Mouse (Mus musculus) spleen, adult 2 months (tissue): ENCODE data around the gene Cd69. TPM values are rescaled to one million over a fixed set of nuclear protein-coding genes. Genes with fewer than 3 reads are reported as not detected.

Experiments
- DNase-seq, 2 experiments: peaks; one replicate each; pipeline versions ENCODE4 v3.0.0 to v3.0.0-alpha.2; 2012 to 2021; ENCODE audit warnings: low spot score in 2 of 2, low read depth in 1 of 2
- H3K27ac ChIP-seq: fragments of 200-500 bp; 2 replicates; pipeline ENCODE4 v1.5.1; 2012; ENCODE audit warnings: low read length, inconsistent platforms; ENCODE audit not compliant: insufficient read depth
- H3K27me3 ChIP-seq: fragments of 200-500 bp; 2 replicates; pipeline ENCODE4 v1.6.1; 2012; ENCODE audit warnings: mild to moderate bottlenecking, moderate library complexity, low read length, inconsistent platforms; ENCODE audit not compliant: control insufficient read depth, insufficient read depth
- H3K36me3 ChIP-seq: fragments of 200-500 bp; 2 replicates; pipeline ENCODE4 v1.6.1; 2012; ENCODE audit warnings: mild to moderate bottlenecking, low read length, inconsistent platforms; ENCODE audit not compliant: control insufficient read depth, insufficient read depth
- H3K4me1 ChIP-seq: fragments of 200-500 bp; 2 replicates; pipeline ENCODE4 v1.6.1; 2011; ENCODE audit warnings: inconsistent platforms; ENCODE audit not compliant: control insufficient read depth, insufficient read depth, insufficient read length
- H3K4me3 ChIP-seq: fragments of 200-500 bp; 2 replicates; pipeline ENCODE4 v1.5.1; 2011; ENCODE audit warnings: mild to moderate bottlenecking, inconsistent platforms; ENCODE audit not compliant: insufficient read depth, insufficient read length; ENCODE audit errors: extremely low read depth
- CTCF ChIP-seq: fragments of 200-500 bp; IDR thresholded peaks from 2 replicates; pipeline ENCODE4 v1.5.1; 2011; ENCODE audit warnings: mild to moderate bottlenecking, inconsistent platforms; ENCODE audit not compliant: insufficient read depth, insufficient read length, insufficient replicate concordance; ENCODE audit errors: extremely low read depth
- POLR2A ChIP-seq: fragments of 200-500 bp; IDR thresholded peaks from 2 replicates; pipeline ENCODE4 v1.6.1; 2011; ENCODE audit warnings: low read depth, low read length, inconsistent platforms
- WGBS: fragments of 180-500 bp; shearing (Covaris S2); methylation state at CpG from one replicate; pipeline ENCODE4 v1.1.7; 2018; 5-methylcytosine and 5-hydroxymethylcytosine counted together
- polyA plus RNA-seq: library from polyadenylated mRNA; depleted of rRNA; stranded (reverse); fragments of >200 nt; gene quantifications from 2 replicates; pipeline ENCODE4 v1.2.3, GENCODE M21; 2012; rRNA removed

Gene Cd69
- polyA plus RNA-seq, 1 experiment = 4.4 TPM

DNA sequence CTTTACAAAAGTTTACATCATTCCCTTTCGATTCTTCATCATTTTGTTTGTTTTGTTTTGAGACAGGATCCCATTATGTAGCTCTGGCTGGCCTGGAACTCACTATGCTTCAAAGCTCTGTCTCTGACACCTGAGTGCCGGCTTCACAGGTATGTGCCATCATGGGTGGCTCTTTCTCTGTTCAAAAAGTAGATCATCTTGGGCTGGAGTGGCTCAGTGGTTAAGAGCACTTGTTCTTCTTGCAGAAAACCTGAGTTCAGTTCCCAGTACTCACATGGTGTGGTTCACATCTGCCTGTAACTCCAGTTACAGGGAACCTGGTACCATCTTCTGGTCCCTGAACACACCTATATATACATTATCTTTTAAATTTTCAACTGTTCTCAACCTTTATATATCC, 50.2 kb downstream of the Cd69 start:
- whole genome bisulfite sequencing = 83% methylated on average over 2 of the region's 2 CpGs
- Histone ChIP-seq H3K36me3 (peaks cover 3% of the 10 kb centered on the region), H3K27ac (peak overlapping the region; percentile 48; the same call in 1 of the 2 replicates), H3K4me3 (no peak overlapping the region), H3K4me1 (peaks cover 20% of the 10 kb centered on the region), H3K27me3 (no peaks in the 10 kb centered on the region)
- DNase-seq = no peak
- TF ChIP-seq POLR2A (no peak), CTCF (no peak)

DNA sequence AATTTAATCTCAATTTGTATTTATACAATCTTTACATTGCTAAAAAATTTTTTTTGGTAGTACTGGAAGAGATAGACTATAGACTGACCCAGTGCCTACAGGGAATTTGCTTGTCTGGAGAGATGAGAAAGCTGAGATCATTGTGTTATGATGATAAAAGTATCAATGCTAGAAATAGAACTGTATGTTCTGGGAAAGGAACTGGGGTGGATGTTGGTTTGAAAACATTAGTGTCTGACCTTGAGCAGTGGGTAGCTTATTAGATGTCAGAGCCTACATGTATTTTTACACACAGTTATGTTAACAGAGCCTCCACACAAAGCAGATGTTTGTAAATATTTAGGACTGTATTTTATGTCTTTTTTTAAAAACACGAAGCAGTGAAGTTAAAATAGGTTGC, 51.1 kb downstream of the Cd69 start:
- TF ChIP-seq POLR2A (no peak), CTCF (no peak)
- no peak for DNase-seq
- Histone ChIP-seq H3K27me3 (no peaks in the 10 kb centered on the region), H3K4me3 (no peak overlapping the region), H3K4me1 (peaks cover 13% of the 10 kb centered on the region), H3K36me3 (peaks cover 3% of the 10 kb centered on the region), H3K27ac (no peak overlapping the region)
- WGBS = 82% methylated on average over 1 of the region's 1 CpGs

DNA sequence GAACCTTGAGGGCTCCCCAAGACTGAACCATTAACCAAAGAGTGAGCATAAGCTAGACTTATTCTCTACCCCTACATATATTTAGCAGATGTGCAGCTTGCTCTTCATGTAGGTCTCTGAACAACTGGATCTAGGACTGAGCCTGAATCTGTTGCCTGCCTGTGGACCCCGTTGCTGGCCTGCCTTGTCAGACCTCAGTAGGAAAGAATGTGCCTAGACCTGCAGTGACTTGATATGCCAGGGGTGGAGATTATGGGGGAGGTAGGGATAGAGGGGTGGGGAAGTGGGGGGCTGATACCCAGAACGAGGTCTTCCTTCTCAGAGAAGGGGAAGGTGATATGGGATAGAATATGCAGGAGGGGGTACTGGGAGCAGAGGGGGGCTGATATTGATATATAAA, 51.6 kb downstream of the Cd69 start:
- TF ChIP-seq CTCF = no peak
- TF ChIP-seq POLR2A = no peak
- peak overlapping the region; percentile 31; the same call in 1 of the 2 replicates for H3K27ac ChIP-seq
- DNase-seq = no peak

DNA sequence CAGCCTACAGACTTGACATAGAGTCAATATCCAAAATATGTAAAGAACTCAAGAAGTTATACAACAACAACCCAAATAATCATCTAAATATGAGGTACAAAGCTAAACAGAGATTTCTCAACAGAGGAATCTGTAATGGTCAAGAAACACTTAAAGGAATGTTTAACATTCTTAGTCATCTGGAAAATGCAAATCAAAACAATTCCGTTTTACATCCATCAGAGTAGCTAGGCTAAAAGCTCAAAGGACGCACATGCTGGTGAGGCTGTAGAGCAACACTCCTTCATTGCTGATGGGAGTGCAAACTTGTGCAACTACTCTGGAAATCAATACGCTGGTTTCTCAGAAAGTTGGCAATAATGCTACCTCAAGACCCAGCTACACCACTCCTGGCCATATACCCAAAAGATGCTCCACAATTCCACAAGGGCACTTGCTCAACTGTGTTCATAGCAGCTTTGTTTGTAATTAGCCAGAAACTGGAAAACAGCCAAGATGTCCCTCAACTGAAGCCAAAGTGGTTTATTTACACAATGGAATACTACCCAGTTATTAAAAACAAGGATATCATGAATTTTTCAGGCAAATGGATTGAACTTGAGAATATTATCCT, 52.9 kb downstream of the Cd69 start:
- 95% methylated on average over 3 of the region's 3 CpGs for WGBS
- Histone ChIP-seq H3K36me3 (peaks cover 2% of the 10 kb centered on the region), H3K27me3 (no peaks in the 10 kb centered on the region), H3K27ac (no peak overlapping the region), H3K4me3 (no peak overlapping the region), H3K4me1 (peaks cover 11% of the 10 kb centered on the region; the same call in 1 of the 2 replicates)
- TF ChIP-seq POLR2A = no peak
- TF ChIP-seq CTCF = no peak
- no peak for DNase-seq

More for the DNA sequence above, 51.6 kb downstream of the Cd69 start:
- no peak overlapping the region for H3K4me3 ChIP-seq
- 82% methylated on average over 2 of the region's 2 CpGs for WGBS
- peaks cover 3% of the 10 kb centered on the region for H3K36me3 ChIP-seq
- no peaks in the 10 kb centered on the region for H3K27me3 ChIP-seq
- peaks cover 8% of the 10 kb centered on the region for H3K4me1 ChIP-seq

DNA sequence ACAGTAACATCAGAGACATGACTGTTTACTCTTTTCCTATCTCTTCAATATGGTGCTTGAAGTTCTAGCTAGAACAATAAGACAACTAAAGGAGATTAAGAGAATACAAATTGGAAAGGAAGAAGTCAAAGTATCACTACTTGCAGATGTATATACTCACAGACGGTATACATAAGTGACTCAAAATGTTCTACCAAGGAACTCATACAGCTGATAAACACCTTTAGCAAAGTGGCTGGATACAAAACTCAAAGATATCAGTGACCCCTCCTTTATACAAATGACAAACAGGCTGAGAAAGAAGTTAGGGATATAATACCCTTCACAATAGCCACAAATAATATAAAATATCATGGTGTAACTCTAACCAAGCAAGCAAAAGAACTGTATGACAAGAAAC, 54.2 kb downstream of the Cd69 start:
- Histone ChIP-seq H3K4me3 (no peak overlapping the region), H3K36me3 (no peaks in the 10 kb centered on the region), H3K27ac (no peak overlapping the region), H3K4me1 (peaks cover 9% of the 10 kb centered on the region; the same call in 1 of the 2 replicates), H3K27me3 (no peaks in the 10 kb centered on the region)
- TF ChIP-seq POLR2A = no peak
- TF ChIP-seq CTCF = no peak
- DNase-seq = no peak
- WGBS = 89% methylated on average over 1 of the region's 1 CpGs

DNA sequence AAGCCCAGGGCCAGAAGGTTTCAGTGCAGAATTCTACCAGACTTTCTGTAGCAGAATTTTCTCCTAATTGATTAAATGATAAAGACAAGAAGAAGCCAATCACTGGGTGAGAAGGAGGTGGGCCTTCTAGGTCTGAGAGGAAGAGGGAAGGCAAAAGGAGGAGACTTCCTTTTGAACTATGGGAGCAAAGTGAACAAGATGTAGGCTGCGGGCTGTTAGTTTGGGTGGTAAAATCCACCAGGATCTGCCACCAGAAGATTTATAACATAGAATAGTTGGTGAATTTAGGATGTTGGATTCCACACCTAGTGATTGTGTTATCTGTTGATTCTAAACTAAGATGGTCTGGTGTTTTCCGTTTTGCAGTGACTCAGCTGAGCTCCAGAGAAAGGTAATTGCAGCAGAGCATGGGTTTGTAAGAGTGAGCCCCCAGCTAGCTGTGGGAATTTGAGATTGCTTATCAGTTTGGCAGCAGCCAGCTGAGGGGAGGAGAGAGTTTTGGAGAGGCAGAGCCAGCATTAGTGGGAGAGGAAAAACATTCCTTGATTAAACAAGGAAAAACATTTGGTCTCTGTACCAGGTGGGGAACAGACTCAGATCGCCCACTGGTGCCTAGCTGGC, 55.2 kb downstream of the Cd69 start:
- Histone ChIP-seq H3K27ac (peak overlapping the region; percentile 39), H3K4me1 (peaks cover 9% of the 10 kb centered on the region; the same call in 1 of the 2 replicates), H3K4me3 (no peak overlapping the region), H3K27me3 (no peaks in the 10 kb centered on the region), H3K36me3 (no peaks in the 10 kb centered on the region)
- DNase-seq = no peak
- WGBS = 80% methylated on average over 3 of the region's 3 CpGs
- TF ChIP-seq CTCF (no peak), POLR2A (no peak)

DNA sequence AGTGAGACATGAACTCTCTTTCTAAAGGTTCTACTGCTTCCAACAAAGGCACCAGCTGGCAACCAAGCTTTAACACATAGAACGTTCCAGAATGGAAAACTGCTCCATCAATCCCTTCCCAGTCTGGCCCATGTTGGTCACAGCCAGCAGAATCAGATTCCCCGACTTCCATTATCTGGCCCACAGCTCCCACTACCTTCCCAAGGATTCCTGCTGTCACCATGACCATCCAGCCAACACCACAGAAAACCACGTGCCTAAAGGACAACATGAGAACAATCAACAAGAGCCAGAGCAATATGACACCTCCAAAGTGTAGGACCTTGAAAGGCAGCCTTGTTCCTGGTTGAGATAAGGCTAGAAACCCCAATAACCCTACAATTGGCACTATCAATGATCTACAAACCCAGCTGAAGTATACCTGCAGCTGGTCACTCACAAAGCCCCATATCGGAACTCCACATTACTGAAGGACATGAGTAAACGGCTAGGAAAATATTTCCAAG, 57.0 kb downstream of the Cd69 start:
- no peaks in the 10 kb centered on the region for H3K27me3 ChIP-seq
- H3K36me3 ChIP-seq = no peaks in the 10 kb centered on the region
- H3K27ac ChIP-seq = peak overlapping the region; percentile 45
- no peak for DNase-seq
- TF ChIP-seq POLR2A (no peak), CTCF (no peak)
- H3K4me3 ChIP-seq = no peak overlapping the region
- WGBS = 91% methylated on average over 5 of the region's 5 CpGs
- H3K4me1 ChIP-seq = peaks cover 10% of the 10 kb centered on the region

Other genes with a start within 250 kb of the Cd69 start
- 1.6 and 1.8 TPM in 2 replicates for gene Klrb1f, start 229.5 kb downstream of the Cd69 start, polyA plus RNA-seq
- gene Clec2e, start 174.5 kb downstream of the Cd69 start, polyA plus RNA-seq = not detected in 2 replicates
- gene Clec2d, start 94.8 kb downstream of the Cd69 start, polyA plus RNA-seq = 47.0 and 47.4 TPM in 2 replicates
- not detected in 2 replicates for gene 4922502D21Rik, start 56.4 kb upstream of the Cd69 start, polyA plus RNA-seq
- 5.3 and 6.8 TPM in 2 replicates for gene Clec12a, start 67.3 kb upstream of the Cd69 start, polyA plus RNA-seq
- 0.11 TPM in 1 of 2 replicates, not detected in the other for gene Clec12b, start 110.4 kb upstream of the Cd69 start, polyA plus RNA-seq
- gene Clec1b, start 121.9 kb upstream of the Cd69 start, polyA plus RNA-seq = 5.5 and 9.6 TPM in 2 replicates
- 5.4 and 8.7 TPM in 2 replicates for gene Clec9a, start 133.4 kb upstream of the Cd69 start, polyA plus RNA-seq
- 0.47 and 0.51 TPM in 2 replicates for gene Clec1a, start 176.6 kb upstream of the Cd69 start, polyA plus RNA-seq
- gene Olr1, start 231.7 kb upstream of the Cd69 start, polyA plus RNA-seq = 0.06 and 0.08 TPM in 2 replicates
- gene Tmem52b, start 237.1 kb upstream of the Cd69 start, polyA plus RNA-seq = not detected in 2 replicates